Mouse (Mus musculus) mesoderm, embryonic 11.5 days (tissue): ENCODE data around the gene Iqgap3.

Experiments used
- DNase-seq: peaks from one replicate; pipeline ENCODE4 v3.0.0-alpha.2; 2012; ENCODE audit warnings: low read depth, low spot score

Iqgap3 gene

DNA sequence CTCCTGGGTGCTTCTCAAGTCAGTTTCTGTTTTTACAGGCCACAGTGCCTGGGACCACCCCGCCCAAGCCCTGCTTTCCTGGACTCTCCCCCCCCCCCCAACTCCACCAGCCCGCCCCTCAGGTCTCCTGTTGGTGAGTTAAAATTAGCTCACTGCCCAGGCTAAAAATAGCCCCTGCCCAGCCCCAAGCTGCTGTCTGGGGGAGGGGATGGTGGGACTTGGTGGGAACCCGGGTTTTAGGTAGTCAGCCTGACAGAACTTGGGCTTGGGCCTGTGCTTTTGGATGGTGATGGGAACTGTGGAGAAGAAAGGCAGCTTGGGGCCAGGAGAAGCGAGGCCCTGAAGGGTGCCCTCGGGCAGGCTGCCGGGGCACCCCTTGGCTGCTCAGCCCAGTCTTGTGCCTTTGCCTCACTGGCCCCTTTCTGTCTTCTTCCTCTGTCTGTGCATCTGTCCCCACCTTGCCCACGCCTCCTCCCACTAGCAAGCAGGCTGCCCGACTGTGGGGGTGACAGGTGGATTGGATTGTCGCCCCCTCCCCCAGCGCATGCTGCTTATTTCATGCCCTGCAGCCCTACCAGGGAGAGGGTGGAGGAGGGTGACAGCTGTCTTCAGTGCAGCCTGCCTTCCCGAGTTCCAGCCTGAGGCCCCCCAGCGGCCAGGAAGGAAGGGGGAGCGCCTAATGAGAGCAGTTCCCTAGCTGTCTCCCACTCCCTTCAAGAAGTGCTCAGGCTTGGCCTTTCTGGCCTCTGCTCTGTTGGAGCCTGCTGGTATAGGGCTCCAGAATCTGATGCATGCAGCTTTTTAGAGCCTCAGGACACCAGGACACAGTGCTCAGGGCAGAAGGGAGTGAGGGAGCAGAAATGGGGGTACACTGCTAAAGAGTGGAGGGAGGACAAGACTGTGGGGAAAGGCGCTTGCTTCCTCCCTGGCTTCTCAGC is 68.6 kb downstream of the Iqgap3 start:
- DNase-seq: peak; percentile 52

DNA sequence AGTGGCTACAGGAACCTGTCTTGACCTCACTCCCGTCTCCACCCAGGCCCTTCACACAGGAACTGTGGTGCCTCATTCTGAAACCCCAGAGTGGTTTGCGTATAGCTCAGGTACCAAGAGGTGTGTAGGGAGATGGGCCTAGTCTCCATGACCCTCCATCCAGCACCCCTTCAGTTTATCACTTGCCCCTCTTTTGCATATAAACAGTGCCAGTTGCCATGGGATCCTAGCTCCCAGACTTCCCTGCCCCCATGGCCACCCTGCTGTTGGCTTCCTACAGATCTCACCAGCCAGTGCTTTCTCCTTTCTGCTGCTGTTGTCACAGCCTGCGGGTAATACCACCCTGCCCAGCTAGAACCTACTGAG is 69.2 kb downstream of the Iqgap3 start:
- no peak for DNase-seq

DNA sequence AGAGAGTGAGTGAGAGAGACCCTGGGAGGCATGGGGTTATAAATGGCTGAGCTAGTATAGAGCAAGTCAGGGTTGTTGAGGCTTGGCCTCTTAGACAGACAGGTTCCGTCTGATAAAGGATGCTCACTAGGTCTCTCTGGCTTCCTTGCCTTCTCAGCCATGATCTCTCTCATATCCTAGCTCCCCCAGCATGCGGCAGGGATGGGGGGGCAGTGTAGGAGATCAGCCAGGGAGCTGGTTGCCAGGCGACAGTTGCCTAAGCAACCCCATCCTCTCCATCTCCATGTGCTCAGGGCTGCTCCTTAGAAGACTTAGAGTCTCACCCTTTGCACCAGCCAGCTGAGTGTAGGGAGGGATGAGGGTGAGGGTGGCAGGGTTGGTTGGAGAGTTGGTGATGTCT is 70.3 kb downstream of the Iqgap3 start:
- DNase-seq: peak; percentile 58

DNA sequence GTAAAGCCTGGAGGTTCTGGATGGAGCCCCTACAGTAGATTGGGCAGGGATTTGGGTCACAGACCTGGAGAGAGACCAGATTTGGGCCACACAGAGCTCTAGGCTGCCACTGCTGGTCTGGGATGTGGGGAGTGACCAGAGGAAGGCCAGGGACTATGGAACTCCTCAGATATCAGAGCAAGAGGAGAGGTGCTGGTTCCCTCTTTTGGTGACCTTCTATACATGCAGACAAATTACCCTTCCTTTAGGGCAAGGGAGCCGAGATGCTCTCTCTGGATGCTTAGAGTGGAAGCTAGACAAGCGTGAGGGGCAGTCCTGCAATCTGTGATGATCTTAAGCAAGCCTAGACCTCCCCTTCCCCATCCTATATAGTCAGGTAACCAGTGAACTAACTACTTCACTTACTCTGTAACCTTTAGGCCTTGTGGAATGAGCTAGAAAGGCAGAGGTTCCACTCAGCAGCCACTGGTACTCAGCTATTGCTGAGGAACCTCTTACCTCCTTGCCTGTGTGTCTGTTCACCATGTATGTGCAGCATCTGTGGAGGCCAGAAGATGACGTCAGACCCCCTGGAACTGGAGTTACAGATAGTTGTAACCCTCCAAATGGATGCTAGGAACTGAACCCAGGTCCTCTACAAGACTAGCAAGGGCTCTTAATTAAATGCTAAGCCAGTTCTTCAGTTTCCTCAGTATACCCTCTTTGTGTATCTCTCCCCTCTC is 71.7 kb downstream of the Iqgap3 start:
- no peak for DNase-seq

DNA sequence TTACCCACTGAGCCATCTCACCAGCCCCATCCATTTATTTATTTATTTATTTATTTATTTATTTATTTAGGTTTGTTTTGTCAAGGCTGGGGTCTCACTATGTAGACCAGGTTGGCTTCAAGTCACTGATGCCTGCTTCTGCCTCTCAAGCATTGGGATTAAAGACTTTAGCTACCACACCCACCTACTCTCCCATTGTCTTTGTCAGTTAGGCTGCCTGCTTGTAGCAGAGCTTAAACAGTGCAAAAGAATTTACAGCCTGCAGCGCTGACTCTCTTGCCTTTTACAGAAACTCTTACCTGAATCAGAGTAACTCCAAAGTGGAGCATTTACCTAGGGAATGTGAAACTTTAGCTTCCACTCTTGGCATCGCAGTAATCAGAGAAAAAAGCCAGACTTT is 72.5 kb downstream of the Iqgap3 start:
- DNase-seq: no peak

DNA sequence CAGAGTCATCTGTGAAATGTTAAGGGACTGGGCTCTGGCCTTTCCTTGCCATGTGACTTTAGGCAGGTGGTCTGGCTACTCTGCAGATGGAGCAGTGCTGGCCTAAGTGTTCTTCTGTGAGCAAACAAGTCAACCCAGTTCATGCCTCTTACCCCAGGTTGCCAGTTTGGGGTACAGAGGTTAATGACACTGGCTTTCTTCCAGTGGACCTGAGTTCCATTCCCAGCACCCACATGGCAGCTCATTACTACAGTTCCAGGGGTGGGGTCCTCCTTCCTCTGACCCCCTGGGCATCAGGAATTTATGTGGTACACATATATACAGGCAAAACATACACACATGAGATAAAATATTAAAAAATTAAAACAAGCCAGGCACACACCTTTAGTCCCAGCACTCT is 75.0 kb downstream of the Iqgap3 start:
- no peak for DNase-seq

DNA sequence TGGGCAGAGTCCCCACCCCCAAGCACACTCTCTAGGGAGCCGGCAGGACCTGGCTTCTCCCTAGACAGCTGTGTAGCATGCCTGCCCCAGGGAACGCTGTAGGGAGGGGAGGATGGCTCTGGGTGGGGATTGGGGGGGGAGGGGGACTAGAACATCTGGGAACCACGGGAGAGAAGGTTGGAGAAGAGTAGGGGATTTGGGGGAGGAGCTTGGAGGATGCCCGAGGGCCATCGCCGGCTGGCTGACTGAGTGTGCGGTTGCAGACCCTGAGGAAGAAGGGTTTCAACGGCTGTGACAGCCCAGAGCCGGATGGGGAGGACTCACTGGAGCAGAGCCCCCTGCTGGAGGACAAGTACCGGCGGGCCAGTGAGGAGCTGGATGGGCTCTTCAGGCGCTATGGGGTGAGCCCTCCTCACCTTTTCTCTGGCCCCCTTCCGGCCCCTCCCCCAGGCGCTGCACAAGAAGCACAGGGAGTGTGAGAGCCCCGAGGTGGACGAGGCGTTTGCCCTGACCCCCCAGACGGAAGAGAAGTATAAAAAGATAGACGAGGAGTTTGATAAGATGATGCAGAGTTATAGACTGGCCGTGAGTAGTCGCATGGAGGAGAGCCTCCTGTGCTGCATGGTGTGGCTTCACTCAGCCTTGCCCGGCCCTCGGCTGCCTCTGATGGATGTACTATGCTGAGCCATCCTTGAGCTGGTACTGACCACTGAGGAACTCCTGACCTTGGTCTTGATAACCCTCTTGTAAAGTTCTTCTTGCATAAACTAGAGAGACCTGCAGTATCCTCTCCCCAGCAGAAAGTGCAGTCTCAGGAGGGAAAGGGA is 76.2 kb downstream of the Iqgap3 start:
- DNase-seq: peak; percentile 73

DNA sequence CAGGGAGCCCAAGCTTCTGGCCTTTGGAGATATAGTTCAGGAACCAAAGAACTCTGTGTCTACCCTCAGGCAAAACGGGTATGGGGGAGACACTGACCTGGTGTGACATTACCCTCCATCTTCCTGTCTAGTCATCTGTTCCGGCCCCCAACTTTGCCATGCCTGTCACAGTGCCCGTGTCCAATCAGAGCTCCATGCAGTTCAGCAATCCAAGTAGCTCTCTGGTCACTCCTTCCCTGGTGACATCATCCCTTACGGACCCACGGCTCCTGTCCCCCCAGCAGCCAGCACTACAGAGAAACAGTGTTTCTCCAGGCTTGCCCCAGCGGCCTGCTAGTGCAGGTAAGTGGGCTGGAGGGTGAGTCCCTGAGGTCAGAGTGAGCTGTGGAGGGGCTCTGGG is 77.2 kb downstream of the Iqgap3 start:
- no peak for DNase-seq

DNA sequence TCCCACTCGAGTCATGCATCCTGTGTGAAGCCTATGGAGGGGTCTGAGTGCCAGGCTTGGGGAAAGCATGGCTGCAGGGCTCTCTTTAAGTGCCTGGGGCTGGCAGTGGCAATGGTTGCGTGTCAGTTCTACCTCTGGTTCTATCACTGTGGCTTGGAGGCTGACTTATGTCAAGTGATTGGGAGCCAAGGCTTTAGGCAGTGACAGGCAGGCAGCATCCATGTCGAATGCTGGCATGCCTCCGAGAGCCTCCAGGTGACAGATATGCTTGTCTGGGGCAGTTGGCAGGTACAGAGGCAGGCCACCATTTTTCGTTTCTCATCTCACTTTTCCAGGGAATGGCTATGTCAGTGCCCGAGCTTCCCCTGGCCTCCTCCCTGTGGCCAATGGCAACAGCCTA is 79.1 kb downstream of the Iqgap3 start:
- no peak for DNase-seq

DNA sequence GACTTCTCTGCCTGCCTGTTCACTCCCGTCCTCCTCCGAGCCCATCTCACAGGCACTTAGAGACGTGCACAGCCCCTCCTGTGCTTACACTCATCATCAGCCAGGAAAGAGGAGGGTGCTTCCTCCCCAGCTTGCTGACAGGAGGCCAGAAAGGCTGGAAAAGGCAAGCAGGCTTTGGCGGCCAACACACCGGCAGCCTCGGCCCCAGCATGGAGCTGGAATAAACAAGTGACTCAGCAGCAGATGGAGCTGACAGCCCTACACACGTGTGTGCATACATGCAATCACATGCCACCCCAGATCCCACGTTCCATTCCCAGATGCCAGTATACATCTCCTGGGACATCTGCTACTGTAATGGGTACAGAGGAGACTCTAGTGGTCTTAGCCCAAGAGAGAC is 80.5 kb downstream of the Iqgap3 start:
- no peak for DNase-seq

DNA sequence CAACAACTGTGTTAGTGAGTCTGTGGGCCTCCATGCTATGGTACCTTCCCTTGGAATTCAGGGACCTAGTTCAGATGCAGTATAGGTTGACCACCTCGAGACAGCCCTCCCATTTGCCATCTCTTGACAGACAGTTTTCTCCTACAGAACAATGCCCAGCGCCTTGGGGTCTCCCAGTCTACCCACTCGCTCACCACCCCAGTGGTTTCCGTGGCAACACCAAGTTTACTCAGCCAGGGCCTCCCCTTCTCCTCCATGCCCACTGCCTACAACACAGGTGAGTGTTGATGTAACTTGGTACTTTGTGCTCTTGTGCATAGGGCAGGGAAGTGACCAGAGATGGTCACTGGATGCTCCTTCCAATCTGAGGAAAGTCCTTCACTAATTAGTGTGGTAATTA is 81.0 kb downstream of the Iqgap3 start:
- DNase-seq: no peak

DNA sequence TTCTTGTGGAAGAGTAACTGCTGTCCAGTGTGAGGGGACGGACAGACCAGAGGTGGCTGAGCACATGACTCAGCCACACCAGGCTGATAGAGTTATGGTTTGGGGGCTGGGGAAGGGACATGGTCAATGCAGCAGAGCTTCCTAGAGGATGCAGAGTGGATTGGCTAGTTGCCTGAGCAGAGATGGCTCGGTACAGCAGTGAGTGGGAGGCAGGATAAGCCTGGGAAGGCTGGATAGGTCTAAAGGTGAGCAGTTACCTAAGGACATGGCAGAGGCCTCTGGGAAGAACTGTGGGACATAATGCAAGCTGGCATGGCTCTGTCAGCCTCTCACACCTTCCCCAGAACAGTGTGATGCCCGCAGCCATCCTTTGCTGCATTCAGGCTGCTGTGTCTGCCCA is 82.1 kb downstream of the Iqgap3 start:
- no peak for DNase-seq

DNA sequence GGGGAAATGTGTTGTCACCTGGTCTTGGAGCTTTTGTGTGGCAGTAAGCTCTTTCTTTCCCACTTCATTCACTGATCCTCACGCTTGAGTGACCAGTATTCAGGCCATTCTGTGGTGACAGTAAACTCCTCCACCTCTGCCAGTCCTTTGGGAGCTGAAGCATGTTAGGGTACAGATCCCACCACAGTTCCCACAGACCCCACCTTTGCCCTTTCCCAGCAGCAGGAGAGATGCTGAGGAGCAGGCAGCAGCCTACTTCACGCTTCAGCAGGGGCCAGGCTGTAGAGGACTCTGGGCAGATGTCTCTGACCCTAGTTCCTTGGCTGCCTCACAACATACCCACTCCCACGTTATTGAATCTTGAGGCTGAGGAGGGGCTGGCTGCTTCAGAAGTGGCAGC is 82.5 kb downstream of the Iqgap3 start:
- DNase-seq: no peak

DNA sequence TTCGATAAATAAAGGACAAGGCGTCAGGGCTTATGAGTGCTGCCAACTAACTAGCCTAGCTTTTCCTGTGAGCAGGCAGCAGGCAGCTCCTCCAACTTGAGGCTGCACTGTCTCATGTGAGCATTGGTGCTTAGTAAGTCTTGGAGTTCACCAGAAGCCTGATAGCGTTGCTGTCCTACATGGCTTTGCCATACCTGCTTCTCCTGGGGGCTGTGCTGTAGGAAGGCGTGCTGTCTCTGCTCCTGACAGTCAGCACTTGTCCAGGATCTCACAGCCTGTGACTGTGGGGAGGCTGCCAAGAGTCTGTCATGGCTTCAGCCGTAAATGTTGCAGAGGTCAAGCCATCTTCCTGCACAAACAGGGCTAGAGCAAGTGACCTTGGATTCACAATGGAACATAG is 84.3 kb downstream of the Iqgap3 start:
- DNase-seq: no peak

DNA sequence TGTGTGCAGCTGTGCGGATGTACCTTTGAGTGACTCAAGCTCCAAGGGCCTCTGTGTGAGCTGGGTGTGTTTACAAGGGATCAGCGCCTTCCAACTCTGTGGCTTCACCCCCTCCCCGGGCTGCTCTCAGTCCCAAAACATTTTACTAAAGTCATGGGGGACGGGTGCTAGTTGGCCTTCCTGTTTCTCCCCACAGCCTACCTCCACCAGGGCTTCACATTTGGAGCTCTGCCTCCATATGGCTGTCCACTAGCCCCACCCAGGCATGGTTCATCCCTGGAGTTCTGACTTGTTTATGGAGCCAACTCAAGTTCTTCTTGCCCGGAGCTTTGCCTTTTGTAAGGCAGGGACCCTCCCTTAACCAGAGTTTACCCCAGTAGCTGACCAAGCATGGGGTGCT is 88.6 kb downstream of the Iqgap3 start:
- DNase-seq: no peak
